Mouse (Mus musculus): ENCODE measurements around the gene Sh3bp1. TPM values are rescaled to one million over a fixed set of nuclear protein-coding genes. Genes with fewer than 3 reads are reported as not detected.

The Sh3bp1 gene
- polyA plus RNA-seq, 1 experiment = 28.2 TPM

DNA sequence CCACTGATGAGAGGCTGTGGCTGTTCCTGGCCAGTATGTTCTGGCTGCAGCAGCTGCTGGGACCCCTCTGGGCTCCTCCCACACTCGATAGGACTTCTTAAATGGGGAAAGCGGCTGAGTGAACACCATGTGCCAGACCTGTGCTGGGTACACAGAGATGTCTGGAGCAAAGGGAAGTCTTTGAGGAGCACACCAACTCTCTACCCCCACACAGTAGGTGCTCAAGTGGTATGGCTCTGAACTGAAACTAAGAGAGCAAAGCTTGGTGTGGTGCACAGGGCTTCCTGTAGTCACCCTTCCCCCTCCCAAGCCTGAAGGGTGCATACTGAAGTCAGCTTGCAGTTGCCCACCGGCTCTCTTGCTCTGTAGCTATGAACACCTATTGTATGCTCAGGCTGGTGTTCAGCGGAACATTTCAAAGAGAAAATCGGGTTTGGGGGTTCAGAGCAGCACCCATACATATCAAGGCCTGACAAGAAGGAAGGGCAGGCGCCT lies 1.0 kb upstream of the Sh3bp1 start:
- 77% methylated on average over 6 of the region's 6 CpGs for WGBS
- no peak for TF ChIP-seq POLR2A (IDR thresholded peaks at IDR 0.05; ENCODE audit: borderline replicate concordance, insufficient read depth, low read length)
- TF ChIP-seq CTCF (IDR thresholded peaks at IDR 0.05; ENCODE audit: borderline replicate concordance, insufficient read depth, low read depth, low read length) = no peak
- no peak for DNase-seq
- H3K27ac ChIP-seq (ENCODE audit: insufficient read depth, low read length) = no peak overlapping the region
- H3K4me1 ChIP-seq (ENCODE audit: control insufficient read depth, insufficient read depth, low read length) = no peaks in the 10 kb centered on the region; the same call in none of the 2 replicates
- H3K4me3 ChIP-seq (replicated peaks; ENCODE audit: insufficient read depth, low read depth, low read length) = no peak overlapping the region
- H3K27me3 ChIP-seq (ENCODE audit: control insufficient read depth, insufficient read depth, low read length) = no peaks in the 10 kb centered on the region

DNA sequence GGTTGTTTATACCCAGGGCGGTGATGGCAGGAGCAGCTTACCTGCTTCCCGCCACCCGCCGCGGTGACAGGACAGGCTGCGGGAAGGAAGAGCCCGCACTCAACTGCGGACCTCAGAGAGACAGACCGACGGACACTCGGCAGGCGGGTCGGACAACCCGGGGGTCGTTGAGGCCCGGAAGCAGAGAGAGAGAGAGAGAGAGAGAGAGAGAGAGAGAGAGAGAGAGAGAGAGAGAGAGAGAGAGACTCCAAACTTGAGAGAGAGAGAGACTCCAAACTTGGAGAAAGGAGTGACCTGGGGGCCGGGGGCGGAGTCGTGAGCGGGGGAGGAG lies 194 bp upstream of the Sh3bp1 start, which contains the start of gene Gm49510:
Gene Gm49510, plus strand, starts transcription at position 259 of the 331 bp plus-strand sequence.
- WGBS = 12% methylated on average over 19 of the region's 20 CpGs
- H3K27ac ChIP-seq (ENCODE audit: insufficient read depth, low read length) = no peak within 1 kb of the TSS
- TF ChIP-seq POLR2A (IDR thresholded peaks at IDR 0.05; ENCODE audit: borderline replicate concordance, insufficient read depth, low read length) (no peak), CTCF (IDR thresholded peaks at IDR 0.05; ENCODE audit: borderline replicate concordance, insufficient read depth, low read depth, low read length) (no peak)

DNA sequence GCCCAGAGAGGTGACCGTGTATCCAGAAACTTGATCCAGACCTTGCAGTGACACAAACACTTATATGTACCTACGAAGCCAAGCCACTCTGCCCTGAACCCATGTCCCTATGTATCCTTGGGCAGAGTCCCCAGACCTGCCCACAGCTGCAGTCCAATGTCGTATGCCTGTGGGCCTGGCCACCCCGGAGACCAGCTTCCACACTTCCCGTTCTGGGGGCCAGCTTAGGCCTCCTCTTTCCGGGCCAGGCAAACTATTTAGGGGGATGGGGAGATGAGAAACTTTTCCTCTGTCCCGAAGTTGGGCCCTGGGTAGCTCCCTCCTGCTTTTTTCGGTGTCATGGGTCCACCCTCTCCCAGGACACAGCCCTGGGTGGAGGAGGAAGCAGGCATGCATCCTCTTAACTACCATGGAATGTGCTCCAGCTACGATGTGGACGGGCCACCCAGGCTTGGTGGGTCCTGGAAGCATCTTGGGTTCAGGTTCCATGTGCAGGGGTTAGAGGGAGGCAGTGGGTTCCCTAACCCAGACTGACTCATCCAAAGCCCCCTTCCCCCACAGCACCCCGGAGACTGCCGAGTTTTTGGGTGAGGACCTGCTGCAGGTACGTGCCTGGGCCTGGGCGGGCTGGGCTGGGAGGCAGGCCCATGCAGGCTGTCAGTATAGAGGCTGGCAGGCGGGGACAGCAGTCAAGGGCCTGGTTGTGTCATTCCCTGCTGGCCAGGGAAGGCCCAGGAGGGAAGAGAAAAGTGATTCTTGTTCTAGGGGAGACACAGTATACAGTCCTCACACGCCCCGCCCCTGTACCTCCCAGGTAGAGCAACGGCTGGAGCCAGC lies 1.2 kb downstream of the Sh3bp1 start:
- DNase-seq = no peak
- no peak overlapping the region for H3K4me3 ChIP-seq (replicated peaks; ENCODE audit: insufficient read depth, low read depth, low read length)
- H3K27ac ChIP-seq (ENCODE audit: insufficient read depth, low read length) = no peak overlapping the region
- TF ChIP-seq POLR2A (IDR thresholded peaks at IDR 0.05; ENCODE audit: borderline replicate concordance, insufficient read depth, low read length) (no peak), CTCF (IDR thresholded peaks at IDR 0.05; ENCODE audit: borderline replicate concordance, insufficient read depth, low read depth, low read length) (no peak)
- H3K4me1 ChIP-seq (ENCODE audit: control insufficient read depth, insufficient read depth, low read length) = no peaks in the 10 kb centered on the region; the same call in none of the 2 replicates
- 69% methylated on average over 18 of the region's 18 CpGs for WGBS
- H3K27me3 ChIP-seq (ENCODE audit: control insufficient read depth, insufficient read depth, low read length) = no peaks in the 10 kb centered on the region

More for the DNA sequence above, 194 bp upstream of the Sh3bp1 start, which contains the start of gene Gm49510:
- H3K4me3 ChIP-seq (replicated peaks; ENCODE audit: insufficient read depth, low read depth, low read length) = peak within 1 kb of the TSS; percentile 69
- DNase-seq = no peak
- no peaks in the 10 kb centered on the region; the same call in none of the 2 replicates for H3K4me1 ChIP-seq (ENCODE audit: control insufficient read depth, insufficient read depth, low read length)
- no peaks in the 10 kb centered on the region for H3K27me3 ChIP-seq (ENCODE audit: control insufficient read depth, insufficient read depth, low read length)

DNA sequence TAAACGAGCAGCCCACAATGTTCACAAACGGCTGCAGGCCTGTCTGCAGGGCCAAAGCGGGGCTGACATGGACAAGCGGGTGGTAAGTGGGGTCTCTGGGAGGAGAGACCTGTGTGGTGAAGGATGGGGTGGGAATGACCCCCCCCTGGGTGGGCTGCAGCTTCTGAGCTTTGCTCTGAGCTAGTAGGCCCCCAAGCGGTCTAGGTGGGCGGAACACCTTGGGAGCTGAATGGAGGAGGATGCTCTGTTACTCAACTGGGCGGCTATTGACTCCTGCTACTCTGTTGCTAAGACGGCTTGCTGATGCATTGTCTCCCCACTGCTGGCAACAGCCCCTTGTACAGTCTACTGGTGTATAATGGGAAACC lies 1.8 kb downstream of the Sh3bp1 start:
- TF ChIP-seq POLR2A (IDR thresholded peaks at IDR 0.05; ENCODE audit: borderline replicate concordance, insufficient read depth, low read length) (no peak), CTCF (IDR thresholded peaks at IDR 0.05; ENCODE audit: borderline replicate concordance, insufficient read depth, low read depth, low read length) (no peak)
- H3K4me3 ChIP-seq (replicated peaks; ENCODE audit: insufficient read depth, low read depth, low read length) = no peak overlapping the region
- H3K4me1 ChIP-seq (ENCODE audit: control insufficient read depth, insufficient read depth, low read length) = no peaks in the 10 kb centered on the region; the same call in none of the 2 replicates
- no peaks in the 10 kb centered on the region for H3K27me3 ChIP-seq (ENCODE audit: control insufficient read depth, insufficient read depth, low read length)
- 80% methylated on average over 8 of the region's 8 CpGs for WGBS
- DNase-seq = no peak
- H3K27ac ChIP-seq (ENCODE audit: insufficient read depth, low read length) = no peak overlapping the region

DNA sequence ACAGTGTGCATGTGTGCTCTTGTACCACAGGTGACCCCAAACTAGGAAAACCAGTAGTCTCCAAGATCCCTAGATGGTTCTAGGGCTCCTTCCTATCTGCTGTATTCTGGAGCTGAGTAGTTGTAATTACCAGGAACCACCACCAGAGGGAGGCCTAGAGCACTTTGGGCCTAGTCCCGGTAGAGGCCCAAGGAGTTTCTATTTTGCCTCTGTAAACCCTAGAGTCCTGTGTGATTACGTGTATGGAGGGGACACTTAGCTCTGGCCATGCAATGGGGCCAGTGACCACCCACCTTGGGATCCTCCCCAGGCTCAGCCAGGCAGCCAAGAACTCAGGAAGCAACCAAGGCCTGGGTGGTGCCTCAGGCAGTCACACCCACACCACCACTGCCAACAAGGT lies 3.7 kb downstream of the Sh3bp1 start:
- no peaks in the 10 kb centered on the region; the same call in 1 of the 2 replicates for H3K4me1 ChIP-seq (ENCODE audit: control insufficient read depth, insufficient read depth, low read length)
- no peak overlapping the region for H3K4me3 ChIP-seq (replicated peaks; ENCODE audit: insufficient read depth, low read depth, low read length)
- no peaks in the 10 kb centered on the region for H3K27me3 ChIP-seq (ENCODE audit: control insufficient read depth, insufficient read depth, low read length)
- no peak overlapping the region for H3K27ac ChIP-seq (ENCODE audit: insufficient read depth, low read length)
- DNase-seq = peak; percentile 76 to 82
- 3% methylated on average over 2 of the region's 2 CpGs for WGBS
- TF ChIP-seq POLR2A (IDR thresholded peaks at IDR 0.05; ENCODE audit: borderline replicate concordance, insufficient read depth, low read length) (no peak), CTCF (IDR thresholded peaks at IDR 0.05; ENCODE audit: borderline replicate concordance, insufficient read depth, low read depth, low read length) (peak; percentile 83)

DNA sequence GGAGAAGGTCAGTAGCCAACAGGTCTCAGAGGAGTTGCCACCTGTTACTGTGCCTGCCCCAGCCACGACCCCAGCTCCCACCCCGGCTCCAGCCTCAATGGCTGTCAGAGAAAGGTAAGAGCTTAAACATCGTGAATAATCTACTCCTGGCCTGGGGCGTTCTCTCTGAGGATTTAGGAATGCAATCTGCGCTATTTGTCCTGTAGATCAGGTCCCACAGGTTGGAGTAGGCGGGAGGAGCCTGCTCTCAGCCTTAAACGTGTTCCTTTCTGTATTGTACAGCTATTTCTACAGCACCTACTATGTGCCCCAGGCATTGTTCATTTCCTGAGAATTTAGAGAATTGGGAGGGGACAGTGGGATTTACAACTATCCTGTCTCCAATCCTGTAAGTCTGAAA lies 8.8 kb downstream of the Sh3bp1 start:
- 80% methylated on average over 7 of the region's 7 CpGs for WGBS
- H3K4me3 ChIP-seq (replicated peaks; ENCODE audit: insufficient read depth, low read depth, low read length) = no peak overlapping the region
- H3K4me1 ChIP-seq (ENCODE audit: control insufficient read depth, insufficient read depth, low read length) = no peaks in the 10 kb centered on the region
- H3K27me3 ChIP-seq (ENCODE audit: control insufficient read depth, insufficient read depth, low read length) = no peaks in the 10 kb centered on the region
- TF ChIP-seq CTCF (IDR thresholded peaks at IDR 0.05; ENCODE audit: borderline replicate concordance, insufficient read depth, low read depth, low read length) (no peak), POLR2A (IDR thresholded peaks at IDR 0.05; ENCODE audit: borderline replicate concordance, insufficient read depth, low read length) (no peak)
- no peak for DNase-seq
- no peak overlapping the region for H3K27ac ChIP-seq (ENCODE audit: insufficient read depth, low read length)

DNA sequence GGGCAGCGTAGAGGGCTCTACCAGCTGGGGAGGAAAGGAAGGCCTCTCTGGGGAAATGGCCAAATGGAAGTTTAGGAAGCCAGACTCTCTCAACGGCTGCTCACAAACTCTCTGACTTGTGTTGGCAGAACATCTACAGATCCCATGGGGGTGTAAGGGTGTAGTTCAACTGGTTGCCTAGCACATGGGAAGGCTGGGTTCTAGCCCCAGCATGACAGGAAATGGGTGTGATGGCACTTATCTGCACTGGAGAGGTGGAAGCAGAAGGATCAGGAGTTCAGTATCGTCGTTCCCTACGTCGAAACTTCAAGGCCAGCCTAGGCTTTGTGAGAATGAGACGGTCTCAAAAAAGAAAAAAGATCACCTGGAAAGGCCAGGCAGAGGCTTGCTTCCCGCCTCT lies 9.4 kb downstream of the Sh3bp1 start:
- 83% methylated on average over 8 of the region's 8 CpGs for WGBS
- H3K27me3 ChIP-seq (ENCODE audit: control insufficient read depth, insufficient read depth, low read length) = no peaks in the 10 kb centered on the region
- no peak for TF ChIP-seq POLR2A (IDR thresholded peaks at IDR 0.05; ENCODE audit: borderline replicate concordance, insufficient read depth, low read length)
- TF ChIP-seq CTCF (IDR thresholded peaks at IDR 0.05; ENCODE audit: borderline replicate concordance, insufficient read depth, low read depth, low read length) = no peak

DNA sequence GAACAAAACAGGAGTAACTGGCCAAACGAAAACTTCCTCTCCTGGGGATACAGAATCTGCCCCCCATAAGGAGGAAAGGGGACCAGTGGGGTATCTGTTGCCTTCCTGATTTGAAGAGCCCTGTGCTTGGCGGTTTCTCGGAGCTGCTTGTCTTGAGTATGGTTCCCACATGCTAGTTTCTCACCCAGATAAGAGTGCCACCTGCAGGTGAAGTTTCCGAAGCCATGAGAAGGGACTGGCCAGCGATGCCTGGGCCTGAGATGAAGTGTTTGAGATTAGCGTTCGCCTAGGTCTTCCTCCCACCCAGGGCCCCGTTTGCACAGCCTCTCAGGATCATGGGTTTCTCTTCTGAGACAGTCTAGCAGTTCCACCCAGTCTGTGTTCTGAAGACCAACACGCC lies 12.5 kb downstream of the Sh3bp1 start:
- Histone ChIP-seq H3K27ac (ENCODE audit: insufficient read depth, low read length) (no peak overlapping the region), H3K4me1 (ENCODE audit: control insufficient read depth, insufficient read depth, low read length) (peaks cover 6% of the 10 kb centered on the region; the same call in 1 of the 2 replicates), H3K4me3 (replicated peaks; ENCODE audit: insufficient read depth, low read depth, low read length) (no peak overlapping the region), H3K27me3 (ENCODE audit: control insufficient read depth, insufficient read depth, low read length) (no peaks in the 10 kb centered on the region)
- TF ChIP-seq POLR2A (IDR thresholded peaks at IDR 0.05; ENCODE audit: borderline replicate concordance, insufficient read depth, low read length) (no peak), CTCF (IDR thresholded peaks at IDR 0.05; ENCODE audit: borderline replicate concordance, insufficient read depth, low read depth, low read length) (peak; percentile 50; the same call in 1 of the 2 replicates)
- WGBS = 31% methylated on average over 9 of the region's 9 CpGs
- peak; percentile 54 to 59 for DNase-seq

More for the DNA sequence above, 9.4 kb downstream of the Sh3bp1 start:
- Histone ChIP-seq H3K4me1 (ENCODE audit: control insufficient read depth, insufficient read depth, low read length) (no peaks in the 10 kb centered on the region), H3K27ac (ENCODE audit: insufficient read depth, low read length) (no peak overlapping the region), H3K4me3 (replicated peaks; ENCODE audit: insufficient read depth, low read depth, low read length) (no peak overlapping the region)
- DNase-seq = no peak

Measured in cerebellum, adult 2 months (tissue).